Mouse (Mus musculus) limb, embryonic 13.5 days (tissue): ENCODE data around the gene Itgb6. TPM values are rescaled to one million over a fixed set of nuclear protein-coding genes. Genes with fewer than 3 reads are reported as not detected.

Source experiments
- polyA plus RNA-seq: library from polyadenylated mRNA; unstranded; fragments of >200 nt; fragmentation: Nextera tagmentation; extraction: Ambion mirVana; gene quantifications from 2 replicates; pipeline ENCODE4 v1.2.1, GENCODE M21; 2015

The Itgb6 gene
- polyA plus RNA-seq, 1 experiment from 2014 or later = 3.1 TPM

Other genes starting within 250 kb of the Itgb6 start
- 0.91 and 1.3 TPM in 2 replicates for gene Pla2r1, start 169.3 kb downstream of the Itgb6 start, polyA plus RNA-seq
- gene Rbms1, start 240.5 kb upstream of the Itgb6 start, polyA plus RNA-seq = 112 and 116 TPM in 2 replicates